Mouse (Mus musculus) brown adipose tissue, adult 24 weeks (tissue): ENCODE measurements around the gene Lage3. TPM values are rescaled to one million over a fixed set of nuclear protein-coding genes. Genes with fewer than 3 reads are reported as not detected.

Experiments used
- H3K27ac ChIP-seq: fragments of 200-500 bp; replicated peaks from 2 replicates; pipeline ENCODE4 v1.5.1; 2012; ENCODE audit warnings: low read depth, mild to moderate bottlenecking, low read length
- H3K4me1 ChIP-seq: fragments of 200-500 bp; 2 replicates; pipeline ENCODE4 v1.6.1; 2012; ENCODE audit warnings: low read length, mixed read lengths; ENCODE audit not compliant: control insufficient read depth, insufficient read depth, insufficient read length
- H3K4me3 ChIP-seq: fragments of 200-500 bp; 2 replicates; pipeline ENCODE4 v1.5.1; 2012; ENCODE audit warnings: low read depth, mild to moderate bottlenecking, low read length, moderate library complexity; ENCODE audit not compliant: insufficient read depth
- polyA plus RNA-seq: library from polyadenylated mRNA; stranded (reverse); fragments of >200 nt; gene quantifications from 2 replicates; pipeline ENCODE4 v1.2.4, GENCODE M21; 2012; ENCODE audit not compliant: missing spikeins, insufficient read depth, insufficient read length

Gene Lage3
- polyA plus RNA-seq, 1 experiment = 85.5 TPM

DNA sequence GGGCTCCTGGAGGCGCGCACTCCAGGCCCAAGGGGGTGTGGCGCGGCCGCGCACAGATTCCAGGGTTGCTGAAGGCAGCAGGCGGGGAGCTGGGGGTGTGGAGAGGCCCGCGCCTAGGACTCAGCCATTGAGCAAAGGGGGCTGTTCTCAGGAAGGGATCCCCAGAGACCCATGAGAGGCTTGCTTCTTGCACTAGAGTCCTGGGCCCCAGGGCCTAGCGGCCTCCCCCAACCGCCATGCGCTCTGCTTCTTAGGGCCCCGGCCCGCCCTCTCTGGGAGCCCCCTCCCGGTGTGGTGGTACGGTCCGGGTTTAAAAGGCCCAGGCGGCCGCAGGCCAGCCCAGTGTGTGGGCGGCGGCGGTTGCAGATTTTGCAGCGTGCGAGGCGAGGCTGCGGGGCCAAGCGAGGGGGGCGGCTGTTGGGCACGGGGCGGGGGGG lies 24.7 kb downstream of the Lage3 start, which contains the start of gene Plxna3:
Gene Plxna3, plus strand, starts transcription at position 342 of the 437 bp plus-strand sequence.
- Histone ChIP-seq H3K4me1 (no peaks in the 10 kb centered on the region), H3K4me3 (peak within 1 kb of the TSS; percentile 73), H3K27ac (0 out of 2 replicates have a peak within 1 kb of the TSS, but pooled peaks have one; percentile 66)

DNA sequence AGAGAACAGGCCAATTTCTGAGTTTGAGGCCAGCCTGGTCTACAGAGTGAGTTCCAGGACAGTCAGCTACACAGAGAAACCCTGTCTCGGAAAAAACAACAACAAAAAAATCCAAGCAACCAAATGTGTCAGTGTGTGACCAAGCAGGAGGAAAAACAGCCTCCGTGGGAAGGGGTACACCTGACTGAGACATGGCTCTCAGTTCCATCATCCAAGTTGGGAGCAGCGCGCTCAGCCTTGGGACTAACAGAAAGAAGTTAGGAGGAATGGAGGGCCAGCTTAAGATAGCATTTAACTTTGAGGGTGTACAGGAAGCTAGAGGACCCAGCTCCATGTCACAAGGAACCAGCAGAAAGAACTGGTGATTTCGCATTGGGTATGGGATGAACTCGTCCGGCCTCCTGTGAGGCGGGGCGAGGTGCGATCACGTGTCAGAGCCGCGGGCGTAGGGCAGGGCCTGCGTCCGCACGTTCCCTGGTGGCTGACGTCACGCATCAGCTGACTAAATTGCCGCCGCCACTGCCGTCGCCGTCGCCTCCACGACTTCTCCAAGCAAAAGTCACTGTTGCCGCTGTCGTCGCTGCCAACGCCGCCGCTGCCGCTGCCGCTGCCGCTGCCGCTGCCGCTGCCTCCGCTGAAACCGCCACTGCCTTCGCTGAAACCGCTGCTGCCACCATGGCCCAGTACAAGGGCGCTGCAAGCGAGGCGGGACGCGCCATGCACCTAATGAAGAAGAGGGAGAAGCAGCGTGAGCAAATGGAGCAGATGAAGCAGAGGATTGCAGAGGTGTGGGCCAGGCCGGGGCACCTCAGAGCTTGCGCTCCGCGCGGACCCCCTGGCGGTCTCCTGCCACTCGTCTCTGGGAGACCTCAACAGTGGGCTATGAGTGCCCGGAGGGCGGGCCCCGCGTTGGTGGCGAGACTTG lies 40.6 kb downstream of the Lage3 start, which contains the start of gene Fam50a:
Gene Fam50a, plus strand, starts transcription at position 494 of the 925 bp plus-strand sequence.
- H3K4me3 ChIP-seq = peak within 1 kb of the TSS; percentile 95
- H3K4me1 ChIP-seq = no peaks in the 10 kb centered on the region; the same call in 1 of the 2 replicates
- peak within 1 kb of the TSS; percentile 86 for H3K27ac ChIP-seq

DNA sequence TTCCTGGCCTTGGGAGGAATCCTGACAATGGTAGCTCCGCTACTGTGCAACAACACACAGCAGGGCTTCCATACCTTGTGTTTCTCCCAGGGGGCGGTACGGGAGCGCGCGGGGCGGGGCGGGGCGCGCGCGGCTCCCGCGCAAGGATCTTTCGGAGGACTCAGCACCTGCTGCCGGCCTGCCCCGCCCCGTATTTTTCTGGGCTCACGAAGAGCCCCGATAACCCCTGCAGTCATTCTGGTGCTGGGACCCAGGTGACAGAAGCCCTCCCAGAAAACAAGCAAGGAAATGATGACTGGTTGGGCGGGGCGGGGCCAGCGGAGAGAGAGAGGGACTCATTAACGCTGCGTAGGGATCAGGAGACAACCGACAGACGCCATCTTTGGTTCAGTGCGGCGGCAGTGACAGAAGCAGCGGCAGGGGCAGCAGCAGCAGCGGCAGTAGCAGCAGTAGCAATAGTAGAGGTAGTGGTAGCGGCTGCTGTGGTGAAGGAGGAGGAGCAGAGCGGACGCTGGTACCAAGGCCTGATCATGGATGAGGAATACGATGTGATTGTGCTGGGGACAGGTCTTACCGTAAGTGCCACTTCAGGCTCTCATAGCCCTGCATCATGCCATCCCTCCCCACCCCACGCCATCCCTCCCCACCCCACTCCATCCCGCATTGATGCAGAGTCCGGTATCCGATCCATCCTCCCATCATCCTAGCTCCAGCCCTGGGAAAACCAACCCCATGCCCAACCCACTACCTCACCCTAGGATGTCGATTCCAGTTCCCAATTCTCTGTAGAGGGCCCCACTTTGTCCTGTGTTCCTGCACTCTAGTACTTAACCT lies 48.3 kb downstream of the Lage3 start, which contains the start of gene Gdi1:
Gene Gdi1, plus strand, starts transcription at position 132 of the 834 bp plus-strand sequence.
- H3K4me3 ChIP-seq = peak within 1 kb of the TSS; percentile 98
- peaks cover 2% of the 10 kb centered on the region; the same call in 1 of the 2 replicates for H3K4me1 ChIP-seq
- peak within 1 kb of the TSS; percentile 97 for H3K27ac ChIP-seq

Other genes with a start within 250 kb of the Lage3 start
- gene Opn1mw, start 226.2 kb downstream of the Lage3 start, polyA plus RNA-seq = not detected in 2 replicates
- 9.8 and 10.8 TPM in 2 replicates for gene Mecp2, start 218.3 kb downstream of the Lage3 start, polyA plus RNA-seq
- not detected in 2 replicates for gene Tex28, start 185.8 kb downstream of the Lage3 start, polyA plus RNA-seq
- not detected in 2 replicates for gene Tktl1, start 176.4 kb downstream of the Lage3 start, polyA plus RNA-seq
- gene Flna, start 103.8 kb downstream of the Lage3 start, polyA plus RNA-seq = 24.7 and 28.9 TPM in 2 replicates
- 18.7 and 31.6 TPM in 2 replicates for gene Emd, start 98.9 kb downstream of the Lage3 start, polyA plus RNA-seq
- gene Rpl10, start 82.8 kb downstream of the Lage3 start, polyA plus RNA-seq = 13.0 and 69.4 TPM in 2 replicates
- 45.1 and 49.6 TPM in 2 replicates for gene Taz, start 71.7 kb downstream of the Lage3 start, polyA plus RNA-seq
- gene Dnase1l1, start 71.3 kb downstream of the Lage3 start, polyA plus RNA-seq = 9.9 and 11.9 TPM in 2 replicates
- 84.3 and 85.2 TPM in 2 replicates for gene Atp6ap1, start 56.5 kb downstream of the Lage3 start, polyA plus RNA-seq
- gene Gdi1, start 48.6 kb downstream of the Lage3 start, polyA plus RNA-seq = 62.2 and 64.9 TPM in 2 replicates
- 31.9 and 34.9 TPM in 2 replicates for gene Fam50a, start 40.6 kb downstream of the Lage3 start, polyA plus RNA-seq
- gene Plxna3, start 24.6 kb downstream of the Lage3 start, polyA plus RNA-seq = 0.75 and 1.5 TPM in 2 replicates
- 48.6 and 54.3 TPM in 2 replicates for gene Ubl4a, start 19.6 kb upstream of the Lage3 start, polyA plus RNA-seq
- 6.3 and 7.3 TPM in 2 replicates for gene Slc10a3, start 19.7 kb upstream of the Lage3 start, polyA plus RNA-seq
- gene Fam3a, start 39.7 kb upstream of the Lage3 start, polyA plus RNA-seq = 17.3 and 20.5 TPM in 2 replicates
- 17.2 and 19.9 TPM in 2 replicates for gene Ikbkg, start 39.7 kb upstream of the Lage3 start, polyA plus RNA-seq
- 221 and 233 TPM in 2 replicates for gene G6pdx, start 75.6 kb upstream of the Lage3 start, polyA plus RNA-seq
- not detected in 2 replicates for gene Gm6880, start 127.8 kb upstream of the Lage3 start, polyA plus RNA-seq
- gene Olfr1326-ps1, start 221.3 kb upstream of the Lage3 start, polyA plus RNA-seq = not detected in 2 replicates
- gene Olfr1325, start 239.1 kb upstream of the Lage3 start, polyA plus RNA-seq = not detected in 2 replicates